Mouse (Mus musculus) kidney, postnatal 0 days (tissue): Measurements from ENCODE around the gene Afap1. TPM values are rescaled to one million over a fixed set of nuclear protein-coding genes. Genes with fewer than 3 reads are reported as not detected.
A peak's percentile ranks its signal among the peaks of the same experiment; 100 is the strongest.

Source experiments
- ATAC-seq: fragments of 200-750 bp; cut with Nextera tagmentation; replicated peaks from 2 replicates; pipeline ENCODE4 v1.8.0; 2017; ENCODE audit warnings: low read depth, moderate number of reproducible peaks, moderate TSS enrichment, moderate library complexity; ENCODE audit not compliant: low FRiP score
- DNase-seq: peaks from one replicate; pipeline ENCODE4 v3.0.0-alpha.2; 2016; ENCODE audit warnings: low spot score
- H3K27ac ChIP-seq: fragments of 300-500 bp; sonication (generic); 2 replicates; pipeline ENCODE4 v1.5.1; 2014; ENCODE audit warnings: mild to moderate bottlenecking
- H3K27me3 ChIP-seq: fragments of 300-500 bp; sonication (generic); 2 replicates; pipeline ENCODE4 v1.6.1; 2014; ENCODE audit warnings: low read length, mixed read lengths; ENCODE audit not compliant: insufficient read depth
- H3K36me3 ChIP-seq: fragments of 300-500 bp; sonication (generic); 2 replicates; pipeline ENCODE4 v1.6.1; 2014; ENCODE audit warnings: low read length, mixed read lengths; ENCODE audit not compliant: insufficient read depth
- H3K4me1 ChIP-seq: fragments of 300-500 bp; sonication (generic); replicated peaks from 2 replicates; pipeline ENCODE4 v1.6.1; 2014; ENCODE audit warnings: antibody characterized with exemption, low read length, mixed read lengths; ENCODE audit not compliant: insufficient read depth
- H3K4me2 ChIP-seq: fragments of 300-500 bp; sonication (generic); 2 replicates; pipeline ENCODE4 v1.6.1; 2014; ENCODE audit warnings: mild to moderate bottlenecking, low read length, moderate library complexity, mixed read lengths
- H3K4me3 ChIP-seq: fragments of 300-500 bp; sonication (generic); replicated peaks from 2 replicates; pipeline ENCODE4 v1.5.1; 2014; ENCODE audit warnings: low read depth, low read length
- H3K9ac ChIP-seq: fragments of 300-500 bp; sonication (generic); 2 replicates; pipeline ENCODE4 v1.6.1; 2014; ENCODE audit warnings: low read depth, low read length
- H3K9me3 ChIP-seq: fragments of 300-500 bp; sonication (generic); replicated peaks from 2 replicates; pipeline ENCODE4 v1.6.1; 2016; ENCODE audit warnings: low read length, inconsistent platforms, mixed read lengths
- CTCF ChIP-seq: IDR thresholded peaks from 2 replicates; pipeline ENCODE4 v1.5.1; 2016; ENCODE audit warnings: antibody characterized with exemption, low read depth, mild to moderate bottlenecking, moderate library complexity
- WGBS: fragments of 180-500 bp; shearing (Covaris S2); extraction: QIAGEN DNeasy Blood & Tissue Kit; methylation state at CpG from one replicate; pipeline ENCODE4 v1.1.7; 2014; 5-methylcytosine and 5-hydroxymethylcytosine counted together
- polyA plus RNA-seq: library from polyadenylated mRNA; unstranded; fragments of >200 nt; fragmentation: Nextera tagmentation; extraction: Ambion mirVana; gene quantifications from 2 replicates; pipeline ENCODE4 v1.2.1, GENCODE M21; 2015

The Afap1 gene
- polyA plus RNA-seq, 1 experiment from 2014 or later, result 19.1 TPM

- peak overlapping the region; percentile 67 for H3K4me2 ChIP-seq
- peaks cover 15% of the 10 kb centered on the region for H3K4me1 ChIP-seq
- no peaks in the 10 kb centered on the region for H3K27me3 ChIP-seq
- WGBS, result 4% methylated on average over 30 of the region's 30 CpGs
- peak overlapping the region; percentile 73 for H3K4me3 ChIP-seq
- H3K9me3 ChIP-seq, result no peaks in the 10 kb centered on the region
- peak overlapping the region; percentile 81 for H3K27ac ChIP-seq
- ATAC-seq (no peak), DNase-seq (peak; percentile 78)
- peak overlapping the region; percentile 80 for H3K9ac ChIP-seq
- no peaks in the 10 kb centered on the region for H3K36me3 ChIP-seq
- TF ChIP-seq CTCF, result no peak
These were observed 1.4 kb downstream of the Afap1 start for GRCm38 (mm10) chr5:35894295-35895047.

DNA sequence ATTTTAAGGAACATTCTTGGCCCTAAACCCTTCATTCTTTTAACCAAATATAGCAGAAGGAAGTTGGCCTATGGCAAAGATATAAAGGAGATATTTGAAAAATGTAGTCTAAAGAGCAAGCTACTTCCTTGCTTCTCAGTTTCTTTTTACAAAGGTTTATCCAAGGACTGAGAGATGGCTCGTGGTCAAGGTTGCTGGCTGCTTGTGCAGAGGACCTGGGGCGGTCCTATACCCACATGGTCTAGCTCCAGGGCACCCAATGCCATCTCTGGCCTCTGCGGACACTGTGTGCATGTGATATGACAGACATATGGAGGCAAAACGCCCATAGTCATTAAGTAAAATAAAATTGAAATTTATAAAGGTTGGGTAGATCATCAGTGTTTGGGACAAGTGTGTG, 2.8 kb downstream of the Afap1 start:
- H3K27me3 ChIP-seq, result no peaks in the 10 kb centered on the region
- H3K36me3 ChIP-seq, result no peaks in the 10 kb centered on the region
- H3K4me3 ChIP-seq, result no peak overlapping the region
- H3K9me3 ChIP-seq, result no peaks in the 10 kb centered on the region
- H3K27ac ChIP-seq, result no peak overlapping the region
- DNase-seq (peak; percentile 53), ATAC-seq (no peak)
- no peak for TF ChIP-seq CTCF
- 75% methylated on average over 4 of the region's 4 CpGs for WGBS
- H3K9ac ChIP-seq, result no peak overlapping the region
- peaks cover 26% of the 10 kb centered on the region for H3K4me1 ChIP-seq
- H3K4me2 ChIP-seq, result no peak overlapping the region

DNA sequence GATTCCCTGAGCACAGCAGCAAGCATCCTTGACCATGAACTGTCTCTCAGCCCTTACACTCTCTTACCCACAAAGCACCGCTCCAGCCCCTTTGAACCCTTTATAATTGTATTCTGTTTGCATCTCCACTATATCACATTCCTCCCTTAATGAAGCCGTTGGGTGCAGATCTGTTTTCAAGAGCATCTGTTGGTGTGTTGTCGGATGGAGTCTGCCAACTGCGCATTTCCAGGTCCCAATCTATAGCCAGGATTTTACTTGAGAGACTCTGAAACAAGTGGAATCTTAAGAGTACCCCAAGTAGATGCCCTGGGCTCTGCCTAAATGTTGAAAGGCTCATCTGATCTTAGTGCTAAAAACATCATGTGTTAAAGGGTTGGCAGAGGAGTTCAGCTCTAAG, 3.4 kb downstream of the Afap1 start:
- 76% methylated on average over 4 of the region's 4 CpGs for WGBS
- no peak for ATAC-seq
- no peak for DNase-seq
- no peak for TF ChIP-seq CTCF
- Histone ChIP-seq H3K4me3 (no peak overlapping the region), H3K27me3 (no peaks in the 10 kb centered on the region), H3K4me2 (no peak overlapping the region), H3K36me3 (no peaks in the 10 kb centered on the region), H3K4me1 (peaks cover 32% of the 10 kb centered on the region), H3K9me3 (no peaks in the 10 kb centered on the region), H3K9ac (no peak overlapping the region), H3K27ac (no peak overlapping the region)

- TF ChIP-seq CTCF, result no peak
- Histone ChIP-seq H3K27me3 (no peaks in the 10 kb centered on the region), H3K4me1 (peaks cover 32% of the 10 kb centered on the region), H3K4me2 (no peak overlapping the region), H3K36me3 (no peaks in the 10 kb centered on the region), H3K27ac (no peak overlapping the region), H3K9me3 (no peaks in the 10 kb centered on the region), H3K9ac (no peak overlapping the region), H3K4me3 (no peak overlapping the region)
- DNase-seq (no peak), ATAC-seq (no peak)
- WGBS, result 61% methylated on average over 4 of the region's 4 CpGs
These were observed 4.0 kb downstream of the Afap1 start for GRCm38 (mm10) chr5:35897147-35897546.

GRCm38 (mm10) chr5:35898114-35898513, 5.0 kb downstream of the Afap1 start:
- H3K4me2 ChIP-seq, result no peak overlapping the region
- no peak overlapping the region for H3K9ac ChIP-seq
- H3K27ac ChIP-seq, result no peak overlapping the region
- TF ChIP-seq CTCF, result no peak
- H3K9me3 ChIP-seq, result no peaks in the 10 kb centered on the region
- DNase-seq (no peak), ATAC-seq (no peak)
- 48% methylated on average over 4 of the region's 4 CpGs for WGBS
- no peaks in the 10 kb centered on the region for H3K36me3 ChIP-seq
- no peaks in the 10 kb centered on the region for H3K27me3 ChIP-seq
- no peak overlapping the region for H3K4me3 ChIP-seq
- peaks cover 32% of the 10 kb centered on the region for H3K4me1 ChIP-seq

GRCm38 (mm10) chr5:35898994-35899393, 5.9 kb downstream of the Afap1 start:
- TF ChIP-seq CTCF, result no peak
- Histone ChIP-seq H3K36me3 (no peaks in the 10 kb centered on the region), H3K9me3 (no peaks in the 10 kb centered on the region), H3K9ac (no peak overlapping the region), H3K27me3 (no peaks in the 10 kb centered on the region), H3K4me2 (no peak overlapping the region), H3K27ac (no peak overlapping the region), H3K4me3 (no peak overlapping the region), H3K4me1 (peaks cover 32% of the 10 kb centered on the region)
- WGBS, result 69% methylated on average over 3 of the region's 3 CpGs
- ATAC-seq, result no peak
- no peak for DNase-seq
